Mouse (Mus musculus): Measurements from ENCODE around the gene Axin1.

DNA sequence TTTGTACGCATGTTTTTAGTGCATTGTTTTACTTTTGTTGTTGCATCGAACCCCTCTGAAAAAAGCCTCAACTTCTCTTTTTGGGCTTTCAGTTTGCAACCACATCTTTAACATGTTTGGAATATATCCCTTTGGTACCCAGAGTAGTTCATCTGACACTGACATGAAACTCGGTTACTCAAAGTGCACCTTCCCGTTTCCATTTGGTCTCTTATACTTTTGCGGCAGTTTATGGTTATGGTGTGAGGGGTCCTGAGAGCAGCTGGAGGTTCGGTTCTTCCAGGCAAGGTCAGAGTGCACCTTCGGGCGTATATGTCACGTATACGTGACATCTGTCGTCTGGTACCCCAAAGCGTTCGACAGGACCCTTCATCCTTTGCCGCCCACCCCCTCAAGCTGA, 25.7 kb upstream of the Axin1 start:
- TF ChIP-seq POLR2A (IDR thresholded peaks at IDR 0.05; ENCODE audit: low read depth, low read length), result no peak
- no peak for TF ChIP-seq GABPA (IDR thresholded peaks at IDR 0.05; ENCODE audit: insufficient replicate concordance, low read depth, low read length)
- peak; percentile 90 for TF ChIP-seq BHLHE40 (IDR thresholded peaks at IDR 0.05; ENCODE audit: low read depth, low read length)
- no peak for TF ChIP-seq USF2 (conservative IDR thresholded peaks at IDR 0.05; ENCODE audit: low read depth, low read length)
- TF ChIP-seq MEF2A (IDR thresholded peaks at IDR 0.05; ENCODE audit: borderline replicate concordance, low read depth, low read length), result peak; percentile 94
- TF ChIP-seq SIN3A (IDR thresholded peaks at IDR 0.05; ENCODE audit: low read length), result peak; percentile 95
- TF ChIP-seq UBTF (IDR thresholded peaks at IDR 0.05; ENCODE audit: low read depth, low read length), result no peak
- TF ChIP-seq CTCF (conservative IDR thresholded peaks at IDR 0.05 in 1 of 2, IDR thresholded peaks at IDR 0.05 in 1 of 2; ENCODE audit: low read depth in 2 of 2, low read length in 2 of 2), result no peak
- peak; percentile 80 for TF ChIP-seq MAZ (IDR thresholded peaks at IDR 0.05; ENCODE audit: low read depth, low read length)

Measured in CH12.LX (cell line).